Mouse (Mus musculus) liver, embryonic 14.5 days (tissue): Measurements from ENCODE around the gene Bnc2. TPM values are rescaled to one million over a fixed set of nuclear protein-coding genes. Genes with fewer than 3 reads are reported as not detected.

ENCODE experiments used
- ATAC-seq: fragments of 200-750 bp; cut with Nextera tagmentation; 2 replicates; pipeline ENCODE4 v1.8.0; 2017; ENCODE audit warnings: moderate number of reproducible peaks, mild to moderate bottlenecking, moderate library complexity; ENCODE audit not compliant: insufficient read depth
- DNase-seq, 3 experiments: peaks; one replicate each; pipeline ENCODE4 v3.0.0-alpha.2; 2012 to 2013; ENCODE audit warnings: low read depth in 3 of 3, low spot score in 3 of 3
- H3K27ac ChIP-seq: fragments of 300-500 bp; sonication (generic); 2 replicates; pipeline ENCODE4 v1.5.1; 2014; ENCODE audit warnings: moderate library complexity, mild to moderate bottlenecking, control low read depth, inconsistent platforms
- H3K27me3 ChIP-seq: fragments of 300-500 bp; sonication (generic); 2 replicates; pipeline ENCODE4 v1.6.1; 2014; ENCODE audit warnings: mild to moderate bottlenecking, low read length, moderate library complexity; ENCODE audit not compliant: control insufficient read depth, insufficient read depth
- H3K36me3 ChIP-seq: fragments of 300-500 bp; sonication (generic); replicated peaks from 2 replicates; pipeline ENCODE4 v1.6.1; 2014; ENCODE audit warnings: low read depth; ENCODE audit not compliant: control insufficient read depth, insufficient read depth
- H3K4me1 ChIP-seq, 2 experiments: fragments of 200-500 bp in 1 of 2; fragments of 300-500 bp in 1 of 2; sonication (generic) in 1 of 2; replicated peaks; 2 replicates each; pipeline ENCODE4 v1.6.1; 2012 to 2014; ENCODE audit warnings: antibody characterized with exemption in 1 of 2, inconsistent platforms in 1 of 2, low read length in 1 of 2; ENCODE audit not compliant: control insufficient read depth in 2 of 2, insufficient read depth in 2 of 2
- H3K4me2 ChIP-seq: fragments of 300-500 bp; sonication (generic); 2 replicates; pipeline ENCODE4 v1.6.1; 2014; ENCODE audit warnings: low read depth, mild to moderate bottlenecking, control low read depth, moderate library complexity
- H3K4me3 ChIP-seq, 2 experiments: fragments of 200-500 bp in 1 of 2; fragments of 300-500 bp in 1 of 2; sonication (generic) in 1 of 2; 2 replicates each; pipeline ENCODE4 v1.5.1; 2012 to 2014; ENCODE audit warnings: low read depth in 2 of 2, low read length in 2 of 2, mild to moderate bottlenecking in 2 of 2, control low read depth in 1 of 2, inconsistent platforms in 1 of 2, moderate library complexity in 1 of 2; ENCODE audit not compliant: insufficient read depth in 1 of 2
- H3K9ac ChIP-seq: fragments of 300-500 bp; sonication (generic); replicated peaks from 2 replicates; pipeline ENCODE4 v1.6.1; 2014; ENCODE audit warnings: mild to moderate bottlenecking, control low read depth, moderate library complexity
- H3K9me3 ChIP-seq: fragments of 300-500 bp; sonication (generic); 2 replicates; pipeline ENCODE4 v1.6.1; 2016; ENCODE audit warnings: low read length, mixed read lengths; ENCODE audit not compliant: control insufficient read depth
- CTCF ChIP-seq: IDR thresholded peaks from 2 replicates; pipeline ENCODE4 v1.5.1; 2016; ENCODE audit warnings: antibody characterized with exemption, low read depth, control low read depth
- EP300 ChIP-seq: IDR thresholded peaks from 2 replicates; pipeline ENCODE4 v1.6.1; 2016; ENCODE audit warnings: antibody characterized with exemption, low read depth
- WGBS: fragments of 180-500 bp; shearing (Covaris S2); extraction: QIAGEN DNeasy Blood & Tissue Kit; methylation state at CpG from one replicate; pipeline ENCODE4 v1.1.7; 2014; ENCODE audit not compliant: insufficient replicate concordance; 5-methylcytosine and 5-hydroxymethylcytosine counted together
- polyA plus RNA-seq, 2 experiments: library from polyadenylated mRNA; depleted of rRNA in 1 of 2; stranded (reverse) in 1 of 2; unstranded in 1 of 2; fragments of >200 nt; fragmentation: Nextera tagmentation in 1 of 2; extraction: Ambion mirVana in 1 of 2; gene quantifications; 2 replicates each; pipeline versions ENCODE4 v1.2.1 to v1.2.3; 2012 to 2014

Bnc2 gene
- polyA plus RNA-seq, 2 experiments: 0.17 to 0.46 TPM

DNA sequence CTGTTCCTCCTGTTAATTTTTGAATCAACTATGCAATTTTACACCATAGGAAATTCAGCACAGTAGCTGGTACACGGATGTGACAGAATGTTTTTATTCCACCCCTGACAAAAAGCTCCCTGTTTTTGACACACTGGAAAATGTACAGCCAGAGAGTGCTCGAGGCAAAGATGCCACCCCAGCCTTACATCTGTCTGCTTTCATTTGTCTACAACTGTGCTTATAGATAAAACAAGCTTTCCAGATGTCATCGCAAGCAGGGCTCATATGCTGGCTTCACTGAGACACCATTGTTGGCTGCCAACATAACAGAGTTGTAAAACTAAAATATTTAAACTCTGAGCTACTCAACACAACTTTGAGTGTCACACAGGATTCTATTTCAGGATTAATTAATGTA, 343.6 kb downstream of the Bnc2 start:
- DNase-seq (no peak), ATAC-seq (no peak)
- no peaks in the 10 kb centered on the region for H3K27me3 ChIP-seq
- WGBS: 55% methylated on average over 3 of the region's 3 CpGs
- no peaks in the 10 kb centered on the region for H3K36me3 ChIP-seq
- no peak overlapping the region for H3K4me2 ChIP-seq
- no peak overlapping the region for H3K27ac ChIP-seq
- H3K9ac ChIP-seq: no peak overlapping the region
- H3K4me3 ChIP-seq: no peak overlapping the region
- H3K4me1 ChIP-seq: no peaks in the 10 kb centered on the region
- no peak for TF ChIP-seq EP300
- no peak for TF ChIP-seq CTCF
- H3K9me3 ChIP-seq: no peaks in the 10 kb centered on the region

DNA sequence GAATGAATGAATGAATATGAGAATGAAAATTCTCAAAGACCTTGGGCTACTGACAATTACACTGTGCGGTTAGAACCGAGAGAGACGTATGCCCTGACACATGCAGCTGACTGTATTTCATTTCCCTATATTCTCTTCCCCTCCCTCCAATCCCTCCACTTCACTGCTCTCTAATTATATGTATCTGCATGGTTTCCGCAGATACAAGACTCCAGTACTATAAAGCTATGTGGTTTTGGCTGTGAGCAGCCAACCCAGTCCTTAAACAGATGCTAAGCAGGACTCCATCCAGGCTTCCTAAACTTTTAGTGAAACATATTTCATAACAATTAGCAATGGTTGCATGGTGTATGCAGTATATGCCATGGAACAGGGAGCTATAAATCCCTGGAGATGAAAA, 344.6 kb downstream of the Bnc2 start:
- H3K4me2 ChIP-seq: no peak overlapping the region
- no peaks in the 10 kb centered on the region for H3K4me1 ChIP-seq
- no peaks in the 10 kb centered on the region for H3K27me3 ChIP-seq
- H3K9ac ChIP-seq: no peak overlapping the region
- H3K27ac ChIP-seq: no peak overlapping the region
- H3K36me3 ChIP-seq: no peaks in the 10 kb centered on the region
- ATAC-seq (no peak), DNase-seq (no peak)
- H3K9me3 ChIP-seq: no peaks in the 10 kb centered on the region
- no peak overlapping the region for H3K4me3 ChIP-seq
- 67% methylated on average over 4 of the region's 4 CpGs for WGBS
- TF ChIP-seq CTCF: no peak
- TF ChIP-seq EP300: no peak

- 68% methylated on average over 5 of the region's 5 CpGs for WGBS
- Histone ChIP-seq H3K4me3 (no peak overlapping the region), H3K9ac (no peak overlapping the region), H3K36me3 (no peaks in the 10 kb centered on the region), H3K27ac (no peak overlapping the region), H3K4me2 (no peak overlapping the region), H3K27me3 (no peaks in the 10 kb centered on the region), H3K4me1 (no peaks in the 10 kb centered on the region), H3K9me3 (no peaks in the 10 kb centered on the region)
- TF ChIP-seq EP300: no peak
- no peak for TF ChIP-seq CTCF
- DNase-seq: no peak
- no peak for ATAC-seq
Measured at GRCm38 (mm10) chr4:84329651-84330050, 345.4 kb downstream of the Bnc2 start.

- no peak for TF ChIP-seq EP300
- no peak for TF ChIP-seq CTCF
- DNase-seq: no peak
- WGBS: 75% methylated on average over 4 of the region's 4 CpGs
Measured at GRCm38 (mm10) chr4:84324371-84324770, 350.7 kb downstream of the Bnc2 start.

DNA sequence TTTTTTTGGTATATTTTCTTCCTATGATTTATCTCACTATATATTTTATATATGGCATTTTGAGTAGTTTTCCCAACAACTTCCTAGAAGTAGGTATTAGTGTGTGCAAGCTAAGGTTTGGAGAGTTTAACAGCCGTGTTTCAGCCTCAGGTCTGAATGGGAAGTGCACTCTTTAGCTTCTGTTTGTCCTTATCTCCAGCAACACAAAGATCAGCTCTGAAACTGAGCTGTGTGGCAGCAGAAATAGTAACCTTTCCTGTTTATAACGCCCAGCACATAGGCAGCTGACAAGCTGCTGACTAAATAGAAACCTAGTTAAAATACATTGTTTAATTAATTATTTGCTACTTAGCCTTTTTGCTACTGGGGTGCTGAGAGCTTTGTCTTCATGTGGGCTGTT, 353.5 kb downstream of the Bnc2 start:
- peak; percentile 43; the same call in 1 of the 2 replicates for ATAC-seq
- H3K36me3 ChIP-seq: no peaks in the 10 kb centered on the region
- DNase-seq: no peak
- H3K27me3 ChIP-seq: no peaks in the 10 kb centered on the region
- 3% methylated on average over 2 of the region's 2 CpGs for WGBS
- H3K27ac ChIP-seq: no peak overlapping the region
- TF ChIP-seq EP300 (no peak), CTCF (no peak)
- no peaks in the 10 kb centered on the region for H3K9me3 ChIP-seq
- no peak overlapping the region for H3K4me2 ChIP-seq
- no peak overlapping the region for H3K9ac ChIP-seq
- H3K4me1 ChIP-seq: 0 out of 4 replicates have a peak, but pooled peaks cover 0 to 2% of the 10 kb centered on the region in 2 experiments
- H3K4me3 ChIP-seq: no peak overlapping the region

More at GRCm38 (mm10) chr4:84324371-84324770, 350.7 kb downstream of the Bnc2 start:
- Histone ChIP-seq H3K36me3 (no peaks in the 10 kb centered on the region), H3K4me2 (no peak overlapping the region), H3K9me3 (no peaks in the 10 kb centered on the region), H3K27me3 (no peaks in the 10 kb centered on the region), H3K27ac (no peak overlapping the region), H3K4me1 (0 out of 4 replicates have a peak, but pooled peaks cover 0 to 2% of the 10 kb centered on the region in 2 experiments), H3K9ac (no peak overlapping the region), H3K4me3 (no peak overlapping the region)
- ATAC-seq: no peak
